Mouse (Mus musculus): Measurements from ENCODE around the gene Lrrtm4.

The Lrrtm4 gene
- long read RNA-seq, experiment 1 = 0 reads
- long read RNA-seq, experiment 2, partial matches to known transcripts = 0 of 1 reads
- long read RNA-seq, experiment 2, other reads (novel, unspliced or antisense) = 1 of 1 reads

DNA sequence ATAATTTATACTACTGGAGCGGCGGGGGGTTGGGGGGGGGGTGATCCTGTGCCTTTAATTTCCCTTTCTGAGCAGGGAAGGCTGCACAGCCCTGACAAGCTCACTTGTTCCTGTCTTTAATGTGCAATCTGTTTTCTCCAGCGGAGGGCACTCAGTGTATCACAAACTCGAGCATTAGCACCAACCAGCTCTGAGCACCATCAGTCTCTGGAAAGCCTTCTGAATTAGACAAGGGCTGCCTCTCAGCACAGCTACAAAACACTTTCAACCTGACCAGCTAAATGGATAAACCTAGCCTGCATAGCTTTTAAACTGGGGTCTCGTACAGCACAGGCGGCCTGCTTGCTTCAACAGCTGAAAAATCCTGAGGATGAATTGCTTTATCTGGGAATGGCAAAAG lies at the start of gene Lrrtm4:
TSS of gene Lrrtm4 (plus strand) at position 113 of the 400 bp plus-strand sequence.
- intact Hi-C loops (cut with DNase I) = no loop called here

DNA sequence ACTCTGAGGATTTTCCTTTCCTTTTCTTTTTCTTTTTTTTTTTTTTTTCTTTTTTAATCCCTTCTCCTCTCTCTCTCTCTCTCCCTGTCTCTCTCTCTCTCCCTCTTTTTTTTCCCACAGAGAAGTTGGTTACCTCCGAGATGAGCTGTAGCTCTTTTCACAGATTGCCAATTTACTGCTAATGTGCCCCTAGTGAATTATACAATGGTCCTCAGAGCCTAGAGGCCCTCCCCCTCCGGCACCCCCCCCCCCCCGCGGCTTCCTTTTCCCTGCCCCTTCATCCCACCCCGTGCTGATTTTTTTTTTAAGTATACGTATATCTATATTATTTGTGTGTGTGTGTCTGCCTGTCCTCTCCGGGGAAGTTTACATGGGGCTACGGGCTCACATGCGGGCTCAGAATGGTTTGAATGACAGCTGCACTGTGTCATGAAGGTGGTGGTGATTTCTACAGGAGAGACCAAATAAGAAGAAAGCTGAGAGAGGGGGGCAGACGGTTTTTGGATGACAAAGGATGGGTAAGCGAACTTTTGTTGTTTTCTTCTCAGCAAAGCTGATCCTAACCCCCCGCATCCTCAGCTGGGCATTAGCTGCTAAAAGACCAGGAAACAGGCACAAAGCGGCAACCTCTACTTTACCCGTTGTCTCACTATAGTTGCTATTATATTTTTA lies 648 bp downstream of the Lrrtm4 start:
- intact Hi-C loops (cut with DNase I) = no loop called here

DNA sequence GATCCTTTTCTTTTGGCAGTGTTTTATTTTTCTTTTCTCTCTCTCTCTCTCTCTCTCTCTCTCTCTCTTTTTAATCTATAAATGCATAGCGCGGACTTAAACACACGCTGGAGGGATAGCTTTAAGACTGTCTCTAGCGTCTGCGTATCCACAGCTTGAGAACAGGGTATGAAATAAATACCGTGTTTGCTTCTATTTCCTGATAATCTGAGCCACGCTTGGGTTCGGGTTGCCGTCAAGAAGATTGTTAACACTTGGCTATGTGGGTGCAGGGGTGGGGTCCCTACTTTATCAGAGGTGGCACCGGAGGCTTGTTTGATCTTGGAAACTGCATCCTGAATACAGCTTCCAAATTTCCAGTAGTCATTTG lies 1.2 kb downstream of the Lrrtm4 start:
- intact Hi-C loops (cut with DNase I) = no loop called here

DNA sequence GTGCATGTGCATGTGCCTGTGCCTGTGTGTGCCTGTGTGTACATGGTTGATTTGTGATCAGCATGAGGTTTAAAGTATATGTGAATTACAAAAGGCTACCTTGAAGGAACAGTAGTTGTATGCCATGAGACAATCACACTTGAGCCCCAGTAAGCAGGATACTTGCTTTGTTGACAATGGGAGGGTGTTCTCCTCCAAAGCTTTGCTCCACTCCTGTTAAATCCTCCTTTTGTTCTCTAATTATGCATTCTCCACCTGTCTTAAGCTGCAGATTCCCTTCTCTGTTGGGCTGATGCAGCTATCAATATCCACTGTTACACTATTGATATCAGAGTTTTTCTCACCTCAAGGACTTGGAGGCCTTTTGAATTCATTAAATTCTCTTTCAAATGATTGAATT lies 38.2 kb downstream of the Lrrtm4 start:
- intact Hi-C loops (cut with DNase I) = no loop called here

DNA sequence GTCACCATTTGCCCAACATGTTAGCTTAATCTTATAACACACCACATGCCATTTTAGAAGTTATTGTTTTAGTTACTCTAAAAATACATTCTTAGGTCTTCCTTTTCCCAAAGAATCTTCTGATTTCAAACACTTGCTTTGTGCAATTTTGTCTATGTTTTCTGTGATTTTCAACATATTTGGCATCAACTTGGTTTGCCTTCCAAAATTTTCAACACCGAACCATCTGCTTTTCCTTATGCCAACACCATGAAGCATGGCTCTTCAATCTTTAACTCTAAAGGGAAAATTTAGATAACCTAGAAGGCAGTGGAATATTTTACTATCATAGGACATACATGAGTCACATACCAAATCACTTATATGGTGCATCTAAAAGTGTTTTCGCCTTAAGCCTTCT lies 59.3 kb downstream of the Lrrtm4 start:
- intact Hi-C loops (cut with DNase I) = no loop called here

DNA sequence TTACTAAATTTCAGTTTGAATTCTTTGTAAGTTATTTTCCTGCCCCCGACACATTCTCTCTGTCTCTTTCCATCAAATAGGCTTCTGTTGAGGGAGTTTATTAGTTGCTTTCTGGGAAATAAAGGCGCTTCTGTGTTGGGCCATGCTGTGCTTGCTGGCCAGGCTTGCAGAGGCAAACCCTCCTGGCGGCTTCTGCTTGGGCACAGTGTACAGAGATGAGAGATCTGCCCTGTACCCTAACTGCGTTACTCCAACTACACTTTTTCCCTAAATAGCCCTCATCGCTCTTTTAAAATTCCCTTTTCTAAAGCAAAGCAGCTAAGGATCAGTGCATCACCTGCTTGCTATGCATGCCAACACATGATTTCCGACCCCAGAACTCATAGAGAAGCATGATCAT lies 60.6 kb downstream of the Lrrtm4 start:
- intact Hi-C loops (cut with DNase I) = no loop called here

DNA sequence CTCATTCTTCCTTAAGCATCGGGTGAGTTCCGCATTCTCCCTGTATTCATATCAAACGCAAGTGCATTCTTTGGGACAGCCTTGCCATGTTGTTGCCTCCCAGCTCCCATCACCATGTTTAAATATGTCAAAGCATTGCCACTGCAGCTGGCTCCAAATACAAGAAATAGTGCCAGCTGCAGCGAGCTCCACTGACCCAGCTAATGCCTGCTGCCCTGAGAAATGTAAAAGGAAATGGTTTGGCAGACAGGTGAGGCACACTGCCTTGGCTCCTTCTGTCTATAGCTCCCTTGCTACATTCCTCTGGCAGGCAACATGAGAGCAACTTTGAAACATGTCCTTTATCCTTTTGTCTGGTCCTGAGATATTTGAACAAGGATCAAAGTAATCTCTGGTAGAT lies 76.2 kb downstream of the Lrrtm4 start:
- intact Hi-C loops (cut with DNase I) = no loop called here

DNA sequence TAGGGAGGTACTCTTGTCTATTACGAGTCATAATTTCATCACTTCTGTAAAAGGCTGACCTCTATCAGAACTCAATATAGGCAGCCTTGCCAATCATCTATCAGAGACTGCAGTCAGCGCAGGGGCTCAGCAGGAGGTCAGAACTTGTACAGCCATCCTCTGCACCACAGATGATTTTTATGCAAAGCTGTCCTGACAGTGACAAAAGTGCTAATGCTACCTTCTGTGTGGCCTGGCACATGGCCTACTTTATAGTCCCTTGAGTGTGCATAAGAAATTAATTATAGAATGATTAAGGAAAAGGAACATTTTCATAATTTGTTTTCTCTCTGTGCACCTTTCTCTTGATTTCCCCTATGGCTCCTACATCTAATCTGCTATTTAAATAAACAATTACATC lies 86.7 kb downstream of the Lrrtm4 start:
- intact Hi-C loops (cut with DNase I) = no loop called here

DNA sequence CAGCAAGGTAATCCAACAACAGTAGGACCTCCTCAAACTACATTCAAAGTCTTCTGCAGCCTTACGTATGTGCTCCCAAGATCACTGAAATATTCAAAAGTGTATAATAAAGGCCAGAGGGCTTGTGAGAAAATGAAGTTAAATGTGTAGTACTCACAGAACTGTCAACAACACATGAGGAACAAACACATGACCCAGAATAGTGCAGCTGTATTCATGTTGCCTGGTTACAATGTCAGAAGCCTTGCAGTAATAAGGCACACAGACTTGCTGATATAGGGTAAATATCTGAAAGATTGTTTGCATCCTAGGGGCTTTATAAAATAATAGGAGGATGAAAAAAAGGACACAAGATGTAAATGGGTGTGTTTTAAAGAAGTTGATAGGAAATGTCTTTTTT lies 87.2 kb downstream of the Lrrtm4 start:
- intact Hi-C loops (cut with DNase I) = no loop called here

DNA sequence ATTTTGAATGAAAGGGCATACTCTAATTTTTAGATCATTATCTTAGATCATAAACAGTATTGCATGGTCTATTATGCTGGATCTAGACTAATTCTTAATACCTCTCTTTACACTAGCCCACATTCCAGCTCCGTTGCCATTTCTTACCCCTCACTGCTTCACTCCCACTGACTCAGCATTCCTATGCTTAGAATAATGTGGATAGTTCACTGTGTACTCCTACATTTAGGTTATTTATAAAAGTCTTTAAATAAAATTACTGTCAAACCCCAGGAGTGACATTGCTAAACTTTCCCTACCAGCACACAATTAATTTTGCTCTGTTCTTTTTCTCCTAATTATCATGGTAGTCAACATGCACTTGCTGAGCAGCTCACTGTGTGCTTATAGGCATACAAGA lies 107.7 kb downstream of the Lrrtm4 start:
- intact Hi-C loops (cut with DNase I) = no loop called here

DNA sequence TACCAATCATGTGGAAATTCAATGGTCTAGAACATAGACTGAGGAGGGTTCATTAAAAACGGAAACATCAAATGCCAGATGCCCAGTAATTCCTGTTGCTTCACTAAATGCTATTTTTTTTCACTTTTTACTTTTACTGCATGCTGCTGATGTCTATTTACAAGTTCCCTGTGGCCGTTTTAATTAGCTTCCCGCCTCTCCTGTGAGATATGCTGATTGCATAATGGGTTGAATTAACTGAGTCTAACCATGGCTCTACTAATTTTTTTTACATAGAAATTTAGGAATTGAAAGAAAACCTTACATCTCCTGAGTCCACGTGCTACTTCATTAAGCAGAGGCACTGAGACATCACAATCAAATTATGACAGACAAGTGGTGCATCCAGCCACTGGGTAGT lies 143.9 kb downstream of the Lrrtm4 start:
- intact Hi-C loops (cut with DNase I) = no loop called here

DNA sequence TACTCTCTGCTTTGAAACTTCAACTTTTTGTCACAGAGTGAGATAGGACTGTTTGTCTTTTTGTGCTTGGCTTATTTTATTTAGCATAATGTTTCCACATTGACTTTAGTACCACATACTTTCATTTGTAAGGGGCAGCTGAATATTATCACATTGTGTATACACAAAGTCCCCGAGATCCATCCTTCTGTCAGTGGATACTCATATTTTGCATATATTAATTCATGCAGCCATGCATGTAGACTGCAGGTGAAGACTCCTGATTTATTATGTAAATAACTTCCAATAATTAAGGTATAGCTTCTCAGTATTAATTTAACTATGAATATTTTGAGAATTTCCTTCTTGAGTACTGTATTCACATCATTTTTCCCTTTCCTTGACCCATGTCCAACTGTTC lies 163.2 kb downstream of the Lrrtm4 start:
- intact Hi-C loops (cut with DNase I) = no loop called here

DNA sequence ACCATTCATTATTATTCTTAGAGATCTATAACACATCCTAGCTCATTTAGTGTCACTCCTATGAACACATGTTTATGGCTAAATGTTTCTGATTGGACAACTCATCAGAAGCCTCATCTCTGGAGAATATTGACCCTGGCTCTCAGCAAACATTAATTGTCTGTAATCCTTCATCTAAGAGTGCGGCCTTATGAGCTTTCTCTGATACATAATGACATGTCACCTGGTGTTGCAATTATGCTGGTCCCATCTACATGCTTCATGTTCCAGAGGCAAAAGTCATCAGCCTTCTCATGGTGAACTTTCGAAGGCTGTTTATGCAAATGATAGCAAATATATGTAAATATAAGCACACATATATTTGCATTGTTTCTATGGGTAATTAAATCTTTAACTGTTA lies 163.7 kb downstream of the Lrrtm4 start:
- intact Hi-C loops (cut with DNase I) = no loop called here

DNA sequence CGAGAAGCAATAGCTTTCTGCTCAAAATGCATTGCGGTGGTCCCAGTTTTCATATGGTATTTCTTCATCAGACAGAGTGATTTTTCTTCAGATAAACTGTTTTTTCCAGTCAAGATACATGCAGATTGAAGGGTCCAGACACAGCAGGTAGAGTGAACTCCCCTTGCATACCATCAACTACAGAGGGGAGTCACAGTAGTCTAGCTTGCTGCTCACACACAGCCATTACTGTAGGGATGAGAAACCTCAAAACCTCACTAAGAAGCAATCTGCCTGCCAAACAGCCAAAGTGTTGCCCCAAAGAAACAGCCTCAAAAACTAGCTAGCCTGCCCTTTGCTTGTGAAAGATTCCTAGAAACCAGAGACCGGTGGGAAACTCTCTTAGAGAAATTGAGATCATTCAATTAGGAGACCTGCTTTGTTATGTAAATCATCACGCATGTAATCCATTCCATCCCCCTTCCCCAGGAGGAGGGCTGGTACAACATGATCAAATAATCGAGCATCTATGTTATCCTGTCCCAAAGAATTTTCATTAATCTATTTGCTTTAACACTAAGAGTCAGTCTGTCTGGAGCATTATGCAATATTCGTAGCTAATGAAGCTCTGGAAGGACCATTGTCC lies 166.9 kb downstream of the Lrrtm4 start:
- intact Hi-C loops (cut with DNase I) = no loop called here

DNA sequence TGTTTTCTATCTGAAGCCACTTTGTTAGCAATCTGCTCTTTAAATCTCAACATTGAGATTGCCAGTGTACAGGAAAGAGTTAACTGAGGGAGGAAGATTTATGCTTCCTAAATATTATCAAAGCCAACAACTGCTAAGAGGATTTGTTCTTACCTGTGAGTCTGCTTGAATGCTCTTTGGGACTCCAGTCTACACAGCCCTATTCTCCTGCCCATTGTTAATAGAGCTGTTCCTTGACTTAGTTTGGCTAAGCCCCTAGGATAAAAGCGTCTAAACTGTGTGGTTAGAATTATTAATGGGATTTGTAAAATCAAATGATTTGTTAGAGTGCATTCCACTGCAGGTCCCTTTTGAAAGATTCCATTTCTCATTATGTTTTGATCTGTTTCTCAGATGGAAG lies 168.1 kb downstream of the Lrrtm4 start:
- intact Hi-C loops (cut with DNase I) = no loop called here

DNA sequence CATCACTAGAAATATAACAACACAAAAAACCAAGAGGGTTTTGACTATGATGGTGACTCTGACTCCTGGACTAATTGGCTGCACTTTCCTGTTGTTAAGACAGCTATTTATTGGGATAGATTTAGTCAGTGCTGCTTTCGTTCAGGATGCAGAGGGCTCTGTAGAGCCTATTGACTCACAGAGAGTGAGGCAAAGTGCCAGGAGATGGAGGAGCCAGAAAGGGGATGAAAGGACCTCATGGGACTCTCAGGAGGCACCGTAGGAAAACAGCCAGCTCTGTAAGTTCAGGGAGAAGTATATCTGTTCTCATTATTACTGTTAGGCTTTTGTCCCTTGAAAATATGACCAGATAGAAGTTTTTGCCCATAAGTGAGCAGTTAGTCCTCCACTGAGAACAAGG lies 190.8 kb downstream of the Lrrtm4 start:
- intact Hi-C loops (cut with DNase I) = no loop called here

DNA sequence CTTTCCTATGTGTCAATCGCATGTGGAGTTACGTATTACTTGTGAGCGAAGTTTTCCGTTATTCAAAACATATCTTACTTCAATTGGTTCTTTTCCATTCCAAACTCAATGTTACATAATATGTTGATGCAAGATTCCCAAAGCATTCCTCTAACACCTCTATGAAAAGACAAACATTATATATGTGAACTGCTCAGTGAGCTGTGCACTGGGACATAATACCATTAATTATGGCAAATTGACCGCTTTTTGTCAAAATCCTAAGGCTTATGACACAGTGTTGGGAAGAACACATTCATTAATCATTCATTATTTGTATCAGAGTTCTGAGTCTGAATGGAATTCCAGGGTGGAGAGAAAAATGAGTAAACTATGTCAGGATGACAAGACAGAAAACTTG lies 191.6 kb downstream of the Lrrtm4 start:
- intact Hi-C loops (cut with DNase I) = no loop called here

DNA sequence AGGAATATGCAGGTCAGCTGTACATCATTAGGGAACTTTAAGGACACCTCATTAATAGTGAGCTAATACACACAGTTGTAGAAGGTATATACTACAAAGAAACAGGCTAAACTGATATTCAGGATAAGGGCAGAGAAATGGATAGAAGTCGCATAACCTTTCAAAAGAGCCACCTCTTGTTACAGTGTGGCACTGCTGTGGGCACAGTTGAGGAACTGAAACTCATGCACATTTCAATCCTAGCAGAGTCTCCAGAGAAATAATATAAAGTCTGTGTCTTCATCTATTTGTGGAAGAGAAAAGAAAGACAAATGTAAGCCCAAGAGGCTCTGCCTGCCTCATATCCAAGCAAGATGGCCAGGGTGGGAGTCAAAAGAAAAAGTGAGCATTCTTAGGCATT lies 242.9 kb downstream of the Lrrtm4 start:
- intact Hi-C loops (cut with DNase I) = no loop called here

DNA sequence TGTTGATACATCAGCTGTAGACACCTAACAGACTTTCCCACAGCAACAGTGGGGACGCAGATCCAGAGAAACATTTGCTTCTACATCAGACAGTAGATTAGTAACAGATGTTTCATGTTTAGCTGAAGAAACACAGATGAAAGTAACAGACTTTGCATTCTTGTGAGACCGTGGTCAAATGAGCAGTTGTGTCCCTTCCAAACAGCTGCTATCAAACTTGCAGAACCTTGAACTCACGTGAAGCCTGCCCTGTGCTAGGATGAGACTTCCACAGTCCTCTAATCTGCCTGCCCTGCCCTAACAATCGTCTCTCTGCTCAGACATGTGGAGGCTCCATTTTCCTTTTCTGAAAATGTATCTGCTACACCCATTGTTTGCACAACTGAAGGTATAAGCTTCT lies 245.3 kb downstream of the Lrrtm4 start:
- intact Hi-C loops (cut with DNase I) = no loop called here

DNA sequence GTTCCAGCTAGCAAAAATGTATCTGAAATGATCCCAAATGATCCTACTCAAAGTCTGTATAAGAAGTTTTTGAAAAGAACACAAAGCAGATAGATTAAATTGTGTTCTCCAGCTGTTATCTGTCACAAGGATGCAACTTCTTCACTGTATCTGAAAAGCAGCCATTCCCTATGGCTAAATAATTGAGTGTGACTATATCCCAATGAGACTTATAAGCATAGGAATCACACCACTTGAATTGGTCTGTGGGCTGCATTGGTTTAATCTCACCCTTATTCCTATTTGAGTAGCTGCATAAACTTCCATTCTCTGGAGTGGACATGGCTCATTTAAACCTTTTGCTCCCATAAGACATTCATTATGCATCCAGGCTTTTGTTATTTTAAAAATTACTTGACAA lies 245.9 kb downstream of the Lrrtm4 start:
- intact Hi-C loops (cut with DNase I) = no loop called here

DNA sequence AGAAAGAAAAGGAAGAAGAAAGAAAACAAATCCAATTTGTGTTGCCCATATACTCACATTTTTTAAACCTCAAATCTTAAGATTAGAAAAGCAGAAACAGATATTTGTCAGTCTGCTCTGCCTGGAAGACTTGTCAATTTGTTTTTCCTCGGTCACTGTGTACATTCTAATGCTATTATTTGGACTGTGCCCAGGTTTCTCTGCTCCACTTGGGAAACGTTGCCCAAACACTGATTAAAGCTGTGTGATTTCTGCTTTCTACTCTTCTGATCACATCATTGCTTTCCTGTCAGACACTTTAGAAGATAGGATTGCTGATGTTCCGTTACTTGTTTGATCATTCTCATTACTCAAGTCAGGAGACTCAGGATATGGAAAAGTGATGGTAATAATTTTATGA lies 247.1 kb downstream of the Lrrtm4 start:
- intact Hi-C loops (cut with DNase I) = no loop called here

DNA sequence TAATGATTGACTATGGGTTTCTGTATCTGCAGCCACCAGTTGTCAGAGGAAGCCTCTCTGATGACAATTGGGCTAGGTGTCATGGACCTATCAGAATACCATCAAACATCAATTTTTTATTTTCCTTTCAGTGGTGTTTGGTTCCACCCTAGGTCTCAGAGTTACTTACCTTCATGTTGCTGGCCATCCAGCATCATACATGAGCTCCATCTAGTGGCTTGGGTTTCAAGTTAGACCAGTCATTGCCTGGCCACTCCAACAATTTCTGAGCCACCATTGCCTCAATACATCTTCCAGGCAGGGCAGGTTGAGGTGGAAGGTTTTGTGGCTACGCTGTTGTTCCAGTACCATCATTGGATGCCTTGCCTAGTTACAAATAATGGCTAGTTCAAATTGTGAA lies 268.3 kb downstream of the Lrrtm4 start:
- intact Hi-C loops (cut with DNase I) = no loop called here

DNA sequence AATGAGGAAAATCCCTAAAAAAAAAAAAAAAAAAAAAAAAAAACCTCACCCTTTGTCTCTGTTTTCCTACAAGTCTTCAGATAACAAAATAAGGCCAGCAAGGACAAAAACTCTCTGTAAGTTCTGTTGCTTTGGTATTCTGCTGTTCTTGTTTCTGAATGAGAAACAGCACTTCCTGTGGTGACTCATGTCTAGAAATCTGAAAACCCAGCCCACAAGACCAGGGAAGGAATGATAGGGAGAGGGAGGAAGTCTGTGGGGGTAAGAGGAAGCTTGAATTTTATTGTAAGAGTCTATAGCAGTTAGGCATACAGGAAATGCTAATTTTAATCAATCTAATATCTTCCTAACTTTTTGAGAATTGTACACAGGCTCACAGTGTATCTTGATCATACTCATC lies 283.2 kb downstream of the Lrrtm4 start:
- intact Hi-C loops (cut with DNase I) = no loop called here

Data from adrenal gland (tissue).